Mouse (Mus musculus) left cerebral cortex, adult 8-10 months (tissue): ENCODE results near the gene Ctnnal1. TPM values are rescaled to one million over a fixed set of nuclear protein-coding genes. Genes with fewer than 3 reads are reported as not detected.
"Not testable (repeated sequence)": the region's sequence is repeated elsewhere in the genome, so short reads cannot be mapped to it uniquely, and the experiment has no call there.

Experiments used
- DNase-seq, 2 experiments: peaks; one replicate each; pipeline ENCODE4 v3.0.0; 2022; ENCODE audit warnings: low spot score in 2 of 2
- total RNA-seq, 4 experiments: library from RNA; stranded (reverse); gene quantifications; 2 replicates each; pipeline ENCODE4 v1.2.4; 2022

Ctnnal1 gene
- total RNA-seq = 10 to 100 TPM; 16.8 to 23.7 (median 21.4) TPM

DNA sequence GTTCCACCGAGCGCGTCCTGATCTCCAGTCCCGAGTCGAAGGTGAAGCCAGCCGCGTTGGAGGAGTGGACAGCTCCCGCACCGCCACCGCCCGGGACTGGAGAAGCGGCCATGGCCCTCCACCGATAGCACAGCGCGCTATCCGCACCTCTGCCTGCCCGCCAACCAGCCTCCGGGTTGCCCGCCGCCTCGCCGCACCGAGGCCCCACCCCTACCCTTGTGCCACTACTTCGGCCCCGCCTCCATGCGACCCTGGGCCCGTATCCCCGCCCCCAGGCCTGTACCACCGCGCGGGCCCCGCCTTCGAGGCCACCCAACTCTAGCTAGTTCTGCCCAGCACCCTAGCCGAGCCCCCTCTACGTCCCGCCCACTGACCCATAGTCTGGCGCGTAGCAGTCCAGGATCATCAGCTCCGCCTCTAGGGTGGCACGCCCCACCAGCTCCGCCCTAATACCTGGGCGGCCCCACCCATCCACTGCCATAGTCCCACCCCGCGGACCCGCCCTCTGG lies at the start of gene Ctnnal1:
Gene Ctnnal1, minus strand, starts transcription at position 186 of the 509 bp plus-strand sequence.
- DNase-seq = peak; percentile 62 to 88

DNA sequence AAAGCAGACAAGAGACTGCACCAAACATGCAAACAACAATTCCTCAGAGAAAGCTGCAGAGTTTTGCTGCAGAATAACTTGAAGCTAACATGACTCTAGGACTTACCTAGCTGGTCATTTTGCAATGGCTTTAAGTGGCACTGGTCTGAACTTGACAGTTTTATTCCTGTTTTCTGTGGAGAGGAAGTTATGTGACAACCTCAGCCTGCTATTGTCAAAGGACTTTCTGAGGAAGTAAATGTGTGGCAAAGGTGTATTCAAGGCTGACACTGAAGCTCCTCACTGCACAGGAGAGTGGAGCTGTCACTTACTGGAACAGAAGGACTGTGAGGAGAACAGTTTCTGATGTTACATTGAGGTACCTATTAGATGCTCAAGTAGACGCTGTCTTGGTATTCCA lies 49.8 kb upstream of the Ctnnal1 start:
- DNase-seq = no peak

DNA sequence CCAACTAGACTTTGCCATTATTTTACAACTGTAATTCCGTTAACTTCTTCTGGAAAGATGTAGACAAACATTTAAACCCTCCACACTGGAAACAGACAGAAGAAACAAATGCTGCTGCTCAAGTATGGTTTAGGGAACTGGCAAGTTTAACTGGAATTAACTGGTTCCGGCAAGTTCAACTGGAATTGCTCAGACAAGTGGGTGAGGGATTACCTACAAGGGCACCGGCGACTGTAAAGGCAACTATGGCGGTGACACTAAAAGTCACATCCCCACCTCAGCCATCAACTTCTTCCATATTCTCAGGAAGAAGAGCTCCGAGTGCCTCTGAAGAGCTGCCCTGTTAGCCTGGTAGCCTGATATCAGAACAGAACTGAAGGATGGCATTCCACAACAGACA lies 49.4 kb upstream of the Ctnnal1 start:
- DNase-seq = no peak

- DNase-seq = no peak
These were observed 47.5 kb upstream of the Ctnnal1 start for GRCm38 (mm10) chr4:56912382-56913001.

DNA sequence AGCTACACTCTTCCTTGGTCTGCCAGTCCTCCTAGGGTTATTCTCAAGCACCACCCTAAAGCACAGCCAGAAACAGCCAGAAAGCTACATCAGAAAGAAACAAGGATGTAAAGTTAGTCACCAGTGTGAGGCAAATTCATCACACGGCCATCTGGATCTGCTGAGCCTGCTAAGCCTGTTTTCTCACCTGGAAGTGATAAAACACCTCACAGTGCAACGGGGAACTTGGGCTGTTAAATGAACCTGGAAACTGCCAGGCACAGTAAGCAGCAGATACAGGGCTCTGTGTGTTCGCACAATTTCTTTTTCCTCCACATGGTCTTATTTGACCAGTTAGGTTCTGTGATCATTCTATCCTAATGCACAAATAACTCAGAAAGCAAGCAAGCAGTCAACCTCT lies 44.6 kb upstream of the Ctnnal1 start:
- no peak for DNase-seq

DNA sequence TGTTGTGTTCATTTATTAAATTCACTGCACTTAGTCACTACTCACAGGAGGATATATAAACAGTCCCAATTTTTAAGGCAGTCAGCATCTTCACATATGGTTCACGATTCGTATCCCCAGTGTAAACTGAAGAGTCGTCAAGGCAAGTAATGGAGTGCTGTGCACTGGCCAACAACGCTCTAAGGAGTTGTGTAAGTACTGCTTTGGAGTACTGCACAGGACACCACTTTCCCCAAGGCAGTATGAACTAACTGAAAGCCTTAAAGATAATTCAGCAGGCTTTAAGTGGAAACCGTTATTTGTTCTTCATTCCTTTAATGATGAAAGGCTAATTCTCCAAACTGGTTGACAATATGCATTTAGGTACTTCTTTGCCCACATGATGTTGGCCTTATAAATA lies 42.7 kb upstream of the Ctnnal1 start:
- DNase-seq = no peak

- DNase-seq = no peak
These were observed 41.9 kb upstream of the Ctnnal1 start for GRCm38 (mm10) chr4:56906926-56907325.

DNA sequence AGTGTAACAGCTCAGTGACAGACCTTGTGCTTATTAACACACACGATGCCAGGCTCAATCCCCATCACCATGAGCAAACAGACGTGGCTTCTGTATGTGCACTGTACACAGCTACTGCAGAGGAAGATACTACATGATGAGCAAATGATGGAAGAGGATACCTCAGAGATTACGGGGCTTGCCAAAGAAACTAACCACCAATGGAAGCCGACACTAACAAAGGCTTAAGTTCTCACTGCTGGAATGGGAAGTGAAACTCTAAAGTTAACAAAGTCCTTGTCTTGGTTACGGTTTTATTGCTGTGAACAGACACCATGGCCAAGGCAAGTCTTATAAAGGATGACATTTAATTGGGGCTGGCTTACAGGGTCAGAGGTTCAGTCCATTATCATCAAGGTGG lies 40.5 kb upstream of the Ctnnal1 start:
- no peak for DNase-seq

DNA sequence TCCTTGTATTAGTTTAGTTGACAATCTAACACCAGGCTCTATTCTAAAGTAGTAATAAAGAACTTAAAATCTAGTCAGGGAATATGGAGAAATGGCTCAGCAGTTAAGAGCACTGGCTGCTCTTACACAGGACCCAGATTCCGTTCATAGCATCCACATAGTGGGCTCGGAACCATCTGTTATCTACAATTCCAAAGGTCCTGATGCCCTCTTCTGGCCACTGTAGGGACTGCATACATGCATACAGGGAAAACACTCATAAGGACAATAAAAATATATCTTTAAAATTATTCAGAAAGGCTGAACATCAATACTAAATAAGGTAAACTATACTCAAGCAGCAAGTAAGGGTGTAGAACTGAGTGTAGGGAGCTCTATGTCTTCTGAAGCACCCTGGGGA lies 36.7 kb upstream of the Ctnnal1 start:
- no peak for DNase-seq

DNA sequence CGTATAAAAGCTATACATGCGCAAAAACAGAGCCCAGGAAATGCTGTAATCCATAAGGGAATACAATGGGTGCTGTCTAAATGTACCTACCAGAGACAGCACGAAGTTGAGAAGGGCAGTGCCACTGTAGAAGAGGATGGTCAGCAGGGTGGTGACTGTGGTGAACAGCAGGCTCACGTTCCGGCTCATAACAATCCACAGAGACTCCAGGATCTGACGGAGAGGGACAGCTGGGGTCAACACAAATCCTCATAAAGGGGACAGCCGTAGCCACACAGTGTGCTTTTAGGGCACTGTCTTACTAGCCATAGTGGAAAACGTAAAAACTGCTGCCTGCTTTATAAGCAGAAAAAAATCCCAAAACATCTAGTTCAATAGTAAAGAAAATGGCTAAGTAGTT lies 34.2 kb upstream of the Ctnnal1 start:
- DNase-seq = no peak

DNA sequence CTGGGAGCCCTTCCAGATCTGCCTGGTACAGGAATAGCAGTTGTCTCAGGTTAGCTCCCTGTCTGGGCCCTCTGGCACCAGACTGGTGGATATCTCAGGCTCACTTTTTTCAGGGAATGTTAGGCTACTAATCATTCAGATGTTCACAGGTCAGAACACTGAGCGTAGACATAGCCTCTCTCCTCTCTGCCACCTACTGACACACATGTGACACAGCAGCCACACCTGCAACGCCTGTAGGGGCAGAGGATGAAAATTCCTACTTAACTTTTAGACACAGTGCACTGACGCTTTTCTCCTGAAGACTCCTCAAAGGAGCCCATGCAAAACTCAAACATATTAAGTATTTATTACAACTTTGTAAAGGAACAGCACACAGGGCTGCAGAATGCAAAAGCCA lies 32.5 kb upstream of the Ctnnal1 start:
- no peak for DNase-seq

- no peak for DNase-seq
These were observed 29.2 kb upstream of the Ctnnal1 start for GRCm38 (mm10) chr4:56894196-56894595.

DNA sequence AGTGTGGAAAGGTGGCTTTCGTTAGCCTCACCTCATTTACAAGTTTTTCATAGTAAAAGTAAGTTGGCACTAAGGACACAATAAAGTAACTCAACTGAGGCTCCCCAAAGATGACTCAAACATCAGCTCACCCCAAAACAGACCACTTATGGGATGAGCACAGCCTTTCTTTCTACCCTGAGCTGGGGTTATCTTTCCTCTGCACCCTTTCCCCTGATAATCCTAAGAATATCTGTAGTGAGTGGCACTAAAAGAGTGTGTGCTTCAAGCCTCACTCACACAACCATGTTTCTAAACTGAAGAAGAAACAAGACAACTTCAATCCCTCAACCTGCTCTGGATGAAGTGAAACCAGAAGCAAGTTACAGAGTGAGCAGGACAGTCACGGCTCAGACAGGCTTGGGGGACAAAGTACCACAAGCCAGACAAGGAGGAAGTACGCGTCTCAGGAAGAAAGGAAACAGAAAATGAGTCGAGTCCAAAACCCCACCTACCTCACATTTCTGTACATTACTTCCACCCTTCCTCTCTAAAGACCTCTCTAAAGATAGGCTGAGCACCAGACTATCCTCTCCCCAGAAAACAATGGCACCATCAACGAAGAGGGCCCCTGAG lies 27.6 kb upstream of the Ctnnal1 start:
- no peak for DNase-seq

- DNase-seq = no peak
These were observed 23.5 kb upstream of the Ctnnal1 start for GRCm38 (mm10) chr4:56888483-56888882.

DNA sequence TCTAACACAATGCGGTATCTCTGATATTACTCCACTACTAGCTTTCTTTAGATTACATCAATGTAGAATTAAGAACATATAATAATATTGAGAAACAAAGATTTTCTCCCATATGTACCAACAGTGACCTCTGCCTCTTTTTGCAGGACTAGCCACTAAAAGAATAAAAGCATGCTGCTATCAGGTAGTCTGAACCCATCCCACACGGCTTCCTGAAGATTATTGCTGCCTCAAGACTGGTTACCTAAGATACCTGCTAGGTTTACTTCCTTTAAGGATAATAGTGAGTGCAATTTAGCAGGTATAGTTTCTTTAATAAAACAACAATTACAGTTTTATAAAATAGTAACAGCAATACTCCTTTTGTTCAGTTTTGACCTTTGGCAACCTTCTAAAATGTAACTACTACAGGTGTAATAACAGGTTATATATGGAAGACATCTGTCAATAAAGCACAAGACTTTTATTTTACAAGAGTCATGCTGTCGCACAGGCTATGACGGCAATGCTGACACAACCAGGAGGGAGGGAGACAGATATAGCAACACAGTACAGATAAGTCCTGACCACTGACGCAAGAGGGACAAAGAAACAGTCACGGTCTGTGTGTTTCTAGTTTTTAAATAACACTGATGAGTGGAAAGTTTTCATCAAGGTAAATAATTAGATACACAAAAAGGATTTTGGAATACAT lies 21.4 kb upstream of the Ctnnal1 start:
- no peak for DNase-seq

DNA sequence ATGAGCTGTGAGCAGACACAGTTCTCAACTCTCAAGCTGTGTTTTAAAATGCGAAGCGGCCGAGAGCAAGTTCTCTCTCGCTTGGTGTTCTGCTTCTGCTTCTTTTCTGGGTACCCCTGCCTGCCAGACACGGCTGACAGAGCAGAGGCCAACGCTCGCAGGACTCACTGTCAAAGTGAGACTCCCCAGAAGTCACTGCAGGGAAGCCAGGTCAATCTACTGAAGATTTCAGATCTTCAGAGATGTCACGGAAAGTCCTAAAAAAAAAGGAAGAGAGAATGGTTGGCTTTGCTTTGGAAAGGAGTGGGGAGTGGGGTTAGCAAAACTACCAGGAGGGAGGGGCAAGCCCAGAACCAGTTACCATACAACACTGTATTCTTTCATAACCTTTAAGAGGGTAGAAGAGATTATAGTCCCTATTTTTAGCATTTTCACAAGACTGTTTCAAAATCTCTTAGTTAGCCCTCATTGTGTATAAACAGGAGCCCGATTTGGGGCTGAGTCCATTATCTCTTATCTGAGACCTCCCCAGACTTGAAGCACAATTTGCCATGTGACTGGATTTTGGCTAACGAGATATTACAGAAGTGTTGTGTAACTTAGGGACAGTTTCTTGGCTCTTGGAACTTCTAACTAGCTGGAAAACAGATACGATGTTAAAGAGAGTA lies 15.2 kb upstream of the Ctnnal1 start:
- no peak for DNase-seq

- DNase-seq = no peak
These were observed 14.0 kb upstream of the Ctnnal1 start for GRCm38 (mm10) chr4:56878971-56879370.

- DNase-seq = not testable (repeated sequence)
These were observed 5.6 kb upstream of the Ctnnal1 start for GRCm38 (mm10) chr4:56870541-56870940.

- no peak for DNase-seq
These were observed 2.8 kb upstream of the Ctnnal1 start for GRCm38 (mm10) chr4:56867761-56868160.

DNA sequence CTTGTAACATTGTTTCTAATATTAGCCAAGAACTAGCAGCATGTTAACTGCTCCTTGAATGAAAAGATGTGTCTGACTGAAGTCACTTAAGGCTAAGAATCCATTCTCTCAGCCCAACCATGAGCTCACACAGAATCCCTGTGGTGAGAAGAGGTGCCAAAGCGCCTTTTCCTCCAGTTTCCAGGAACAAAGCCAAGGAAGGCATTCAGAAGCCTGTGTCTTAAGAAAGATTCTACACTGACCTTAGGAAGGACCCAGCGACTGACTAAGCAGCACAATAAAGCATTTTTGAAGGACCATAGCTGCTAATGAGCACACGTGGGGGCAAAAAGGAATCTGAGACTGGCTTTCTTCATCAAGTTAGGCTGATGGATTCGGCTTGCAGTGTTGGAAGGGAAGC lies 983 bp upstream of the Ctnnal1 start:
- no peak for DNase-seq

DNA sequence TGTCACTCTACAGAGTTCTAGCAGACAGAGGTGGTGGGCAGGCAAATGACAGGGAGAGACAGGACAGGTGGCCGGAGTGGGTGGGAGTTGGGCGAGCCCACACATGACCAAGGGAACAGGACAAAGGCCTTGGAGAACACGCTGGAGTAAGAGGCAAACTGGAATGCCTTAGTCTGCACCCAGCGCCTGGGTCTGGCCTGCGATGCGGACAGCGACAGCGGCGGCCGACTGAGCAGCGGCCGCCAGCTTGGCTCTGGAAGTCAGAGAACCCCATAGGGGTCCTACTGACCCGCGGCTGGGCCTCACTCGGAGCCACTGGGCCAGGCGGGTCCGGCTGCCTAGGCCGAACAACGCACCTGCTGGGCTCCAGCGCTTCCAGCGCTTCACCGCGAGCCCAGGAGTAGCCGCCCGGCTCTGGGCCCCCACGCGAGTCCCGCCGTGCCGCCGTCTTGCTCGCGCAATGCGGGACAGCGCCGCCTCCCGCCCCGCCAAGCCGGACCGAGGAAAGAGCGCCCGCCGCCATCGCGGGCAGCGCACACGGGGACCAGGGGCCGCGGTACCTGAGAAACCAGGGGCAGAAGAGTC lies 479 bp downstream of the Ctnnal1 start:
- peak; percentile 35 to 50 for DNase-seq

GRCm38 (mm10) chr4:56864016-56864415 lies 972 bp downstream of the Ctnnal1 start:
- DNase-seq = peak in 1 of 2 experiments; percentile 72
